Comparison of ENCODE assay signal across 9 mouse cellular contexts in genomic region chr11:95841498-95841830, GRCm38 (mm10). TPM values are rescaled to one million over a fixed set of nuclear protein-coding genes. Genes with fewer than 3 reads are reported as not detected.
A peak's percentile ranks its signal among the peaks of the same experiment; 100 is the strongest.
DNase-seq lines count a peak whose midpoint lies in the region; ATAC-seq and TF ChIP-seq lines count a peak whose summit lies in the region.
"Had no signal": no experiment of that assay in that cellular context is flagged by ENCODE, and none has a peak within 500 bp of the region (broad histone marks: within the 10 kb centered on the region; RNA-seq: fewer than 3 reads in every experiment).

No protein-coding gene starts in this region.

- no peak for TF ChIP-seq POLR2A in bone marrow macrophage, adult 2 months (IDR thresholded peaks at IDR 0.05; ENCODE audit: borderline replicate concordance, low read depth, low read length)

- no peak for DNase-seq in kidney, postnatal 14 days
- DNase-seq in liver, embryonic 11.5 days (ENCODE audit: low spot score) = no peak
- no peak for DNase-seq in left cerebral cortex, postnatal 36 days (ENCODE audit: low spot score in 2 of 2)
- DNase-seq in left cerebral cortex, adult 18-20 months (ENCODE audit: low spot score in 2 of 2) = no peak
- no peak for DNase-seq in layer of hippocampus, postnatal 36 days
- DNase-seq: cerebellum, postnatal 36 days had no signal

- TF ChIP-seq CTCF in E14TG2a.4 (conservative IDR thresholded peaks at IDR 0.05; ENCODE audit: low read length) = no peak
- no peak for TF ChIP-seq CTCF in bone marrow macrophage, adult 2 months (IDR thresholded peaks at IDR 0.05; ENCODE audit: low read depth, low read length)

- 60% methylated on average over 10 of the region's 10 CpGs for WGBS in kidney, embryonic 15.5 days
- WGBS in liver, embryonic 11.5 days = 47% methylated on average over 10 of the region's 10 CpGs

- H3K9me3 ChIP-seq in kidney, embryonic 15.5 days (replicated peaks) = no peaks in the 10 kb centered on the region
- no peaks in the 10 kb centered on the region for H3K9me3 ChIP-seq in E14TG2a.4 (ENCODE audit: low read length)
- H3K9me3 ChIP-seq in liver, embryonic 11.5 days (ENCODE audit: control insufficient read depth, low read length) = no peaks in the 10 kb centered on the region

- H3K27ac ChIP-seq in kidney, embryonic 15.5 days = peak overlapping the region; percentile 75
- H3K27ac ChIP-seq in bone marrow macrophage, adult 2 months (ENCODE audit: insufficient read depth, low read depth, low read length) = peak overlapping the region; percentile 88
- peak overlapping the region; percentile 46 for H3K27ac ChIP-seq in liver, embryonic 11.5 days (ENCODE audit: low read depth, low read length)

- intact Hi-C loops in left cerebral cortex, postnatal 36 days (cut with DNase I) = no loop called here

- no peaks in the 10 kb centered on the region for H3K36me3 ChIP-seq in kidney, embryonic 15.5 days
- H3K36me3 ChIP-seq in E14TG2a.4 (ENCODE audit: insufficient read depth, low read length) = no peaks in the 10 kb centered on the region
- H3K36me3 ChIP-seq in liver, embryonic 11.5 days (ENCODE audit: control insufficient read depth, insufficient read depth, low read length) = no peaks in the 10 kb centered on the region

- 0 out of 2 replicates have a peak overlapping the region, but pooled peaks have one; percentile 23 for H3K9ac ChIP-seq in kidney, embryonic 15.5 days
- 0 out of 2 replicates have a peak overlapping the region, but pooled peaks have one; percentile 21 for H3K9ac ChIP-seq in liver, embryonic 11.5 days (ENCODE audit: low read depth, low read length)

- H3K27me3 ChIP-seq in kidney, embryonic 15.5 days = peaks cover 29% of the 10 kb centered on the region
- H3K27me3 ChIP-seq in E14TG2a.4 (ENCODE audit: insufficient read depth, low read length) = peaks cover 49% of the 10 kb centered on the region
- peaks cover 5% of the 10 kb centered on the region; the same call in 1 of the 2 replicates for H3K27me3 ChIP-seq in liver, embryonic 11.5 days (replicated peaks; ENCODE audit: control insufficient read depth, insufficient read depth, low read length)

- no peak for ATAC-seq in kidney, embryonic 15.5 days (replicated peaks; ENCODE audit: low FRiP score)
- no peak for ATAC-seq in liver, embryonic 11.5 days (replicated peaks; ENCODE audit: low FRiP score)

- H3K4me1 ChIP-seq in kidney, embryonic 15.5 days = peaks cover 36% of the 10 kb centered on the region
- peaks cover 44% of the 10 kb centered on the region for H3K4me1 ChIP-seq in E14TG2a.4 (replicated peaks; ENCODE audit: low read depth, low read length)
- H3K4me1 ChIP-seq in bone marrow macrophage, adult 2 months (ENCODE audit: control insufficient read depth, insufficient read depth, low read length) = peaks cover 71% of the 10 kb centered on the region
- peaks cover 24% of the 10 kb centered on the region for H3K4me1 ChIP-seq in liver, embryonic 11.5 days (replicated peaks; ENCODE audit: control insufficient read depth, insufficient read depth, low read length)

- peak overlapping the region; percentile 45 for H3K4me2 ChIP-seq in kidney, embryonic 15.5 days
- H3K4me2 ChIP-seq in liver, embryonic 11.5 days = peak overlapping the region; percentile 51

- H3K4me3 ChIP-seq in kidney, embryonic 15.5 days (replicated peaks) = peak overlapping the region; percentile 36
- H3K4me3 ChIP-seq in E14TG2a.4 (replicated peaks; ENCODE audit: low read length) = peak overlapping the region; percentile 70
- H3K4me3 ChIP-seq in bone marrow macrophage, adult 2 months (ENCODE audit: insufficient read depth, low read length) = peak overlapping the region; percentile 58
- H3K4me3 ChIP-seq in liver, embryonic 11.5 days (ENCODE audit: low read depth, low read length) = peak overlapping the region; percentile 27

RNA-seq across cellular contexts. Expression of gene Abi3, which starts 0.8 kb away (rescaled TPM):
- polyA plus RNA-seq in kidney, embryonic 15.5 days (2015; fragmentation: Nextera tagmentation; extraction: Ambion mirVana) = 10.1 and 11.4 TPM in 2 replicates
- 51.7 and 60.6 TPM in 2 replicates for polyA plus RNA-seq in bone marrow macrophage, adult 2 months (2012; ENCODE audit: insufficient read depth, insufficient read length, missing spikeins)
- 6.4 and 7.9 TPM in 2 replicates for polyA plus RNA-seq in liver, embryonic 11.5 days (2014; fragmentation: Nextera tagmentation; extraction: Ambion mirVana)
- 1 to 10 TPM; 5.1 to 5.3 TPM for total RNA-seq in left cerebral cortex, postnatal 36 days (2021)
- total RNA-seq in left cerebral cortex, adult 18-20 months (2021) = 1 to 10 TPM; 7.3 to 8.0 TPM
- 1 to 10 TPM; 6.2 to 6.4 TPM for total RNA-seq in layer of hippocampus, postnatal 36 days (2021)

RNA-seq across cellular contexts. Expression of gene Gngt2, which starts 4.4 kb away (rescaled TPM):
- 22.8 and 23.7 TPM in 2 replicates for polyA plus RNA-seq in kidney, embryonic 15.5 days (2015; fragmentation: Nextera tagmentation; extraction: Ambion mirVana)
- 167 and 176 TPM in 2 replicates for polyA plus RNA-seq in bone marrow macrophage, adult 2 months (2012; ENCODE audit: insufficient read depth, insufficient read length, missing spikeins)
- 19.5 and 22.3 TPM in 2 replicates for polyA plus RNA-seq in liver, embryonic 11.5 days (2014; fragmentation: Nextera tagmentation; extraction: Ambion mirVana)
- total RNA-seq in left cerebral cortex, postnatal 36 days (2021) = 1 to 10 TPM; 3.1 to 3.9 TPM
- 1 to 10 TPM; 2.8 to 4.5 TPM for total RNA-seq in left cerebral cortex, adult 18-20 months (2021)
- 1 to 10 TPM; 3.1 to 4.7 TPM for total RNA-seq in layer of hippocampus, postnatal 36 days (2021)

RNA-seq across cellular contexts. Expression of gene Phospho1, which starts 17.2 kb away (rescaled TPM):
- 2.0 TPM in 1 of 2 replicates, not detected in the other for polyA plus RNA-seq in kidney, embryonic 15.5 days (2015; fragmentation: Nextera tagmentation; extraction: Ambion mirVana)
- 7.4 and 9.4 TPM in 2 replicates for polyA plus RNA-seq in bone marrow macrophage, adult 2 months (2012; ENCODE audit: insufficient read depth, insufficient read length, missing spikeins)
- 0.48 and 0.74 TPM in 2 replicates for polyA plus RNA-seq in liver, embryonic 11.5 days (2014; fragmentation: Nextera tagmentation; extraction: Ambion mirVana)
- 10 to 100 TPM; 70.8 to 84.6 TPM for total RNA-seq in left cerebral cortex, postnatal 36 days (2021)
- total RNA-seq in left cerebral cortex, adult 18-20 months (2021) = 10 to 100 TPM; 65.2 to 87.4 TPM
- total RNA-seq in layer of hippocampus, postnatal 36 days (2021) = 10 to 100 TPM; 55.8 to 62.3 TPM
